Mouse (Mus musculus) C2C12 (cell line): Measurements from ENCODE around the gene F830045P16Rik.

ENCODE experiments used
- CTCF ChIP-seq: IDR thresholded peaks from one replicate; pipeline ENCODE4 v1.5.1; 2011; ENCODE audit not compliant: control insufficient read depth, insufficient read depth, insufficient read length
- MAX ChIP-seq: IDR thresholded peaks from one replicate; pipeline ENCODE4 v1.6.1; 2011; ENCODE audit warnings: mild to moderate bottlenecking, control low read depth
- MYOD1 ChIP-seq: IDR thresholded peaks from one replicate; pipeline ENCODE4 v1.6.1; 2011; ENCODE audit warnings: low read depth; ENCODE audit not compliant: control insufficient read depth, insufficient read length
- MYOG ChIP-seq: IDR thresholded peaks from one replicate; pipeline ENCODE4 v1.6.1; 2011; ENCODE audit not compliant: control insufficient read depth, insufficient read length; ENCODE audit errors: extremely low read depth
- USF1 ChIP-seq: IDR thresholded peaks from one replicate; pipeline ENCODE4 v1.6.1; 2011; ENCODE audit warnings: low read depth, mild to moderate bottlenecking, control low read depth, moderate library complexity

DNA sequence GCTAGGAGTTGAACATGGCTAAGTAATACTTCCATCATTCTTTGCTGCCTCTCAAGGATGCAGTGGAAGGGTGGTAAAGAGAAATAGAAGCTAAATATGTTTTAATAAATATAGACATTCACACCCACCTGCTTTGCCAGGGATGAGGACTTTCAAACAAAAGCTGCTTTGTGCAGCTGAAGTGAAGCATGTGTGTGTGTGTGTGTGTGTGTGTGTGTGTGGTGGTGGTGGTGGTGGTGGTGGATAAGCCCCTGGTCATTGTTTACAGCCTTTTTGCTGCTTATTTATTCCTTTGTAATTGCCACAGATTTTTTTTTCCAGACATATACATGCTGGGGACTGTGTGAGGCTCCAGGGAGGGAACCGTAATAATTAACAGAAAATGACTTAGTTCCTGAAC, 524 bp upstream of the F830045P16Rik start:
- TF ChIP-seq CTCF (no peak), MYOD1 (no peak), MAX (no peak), USF1 (no peak), MYOG (no peak)
